Mouse (Mus musculus) small intestine, adult 2 months (tissue): ENCODE data around the gene Rin3.

Source experiments
- CTCF ChIP-seq: fragments of 200-500 bp; IDR thresholded peaks from 2 replicates; pipeline ENCODE4 v1.5.1; 2012; ENCODE audit warnings: low read depth, mild to moderate bottlenecking, control low read depth, inconsistent platforms, low read length, moderate library complexity, mixed read lengths; ENCODE audit not compliant: insufficient replicate concordance, insufficient read length; ENCODE audit errors: extremely low read depth
- POLR2A ChIP-seq: fragments of 200-500 bp; IDR thresholded peaks from 2 replicates; pipeline ENCODE4 v1.6.1; 2012; ENCODE audit warnings: low read depth, mild to moderate bottlenecking, control low read depth, inconsistent platforms, low read length, moderate library complexity

DNA sequence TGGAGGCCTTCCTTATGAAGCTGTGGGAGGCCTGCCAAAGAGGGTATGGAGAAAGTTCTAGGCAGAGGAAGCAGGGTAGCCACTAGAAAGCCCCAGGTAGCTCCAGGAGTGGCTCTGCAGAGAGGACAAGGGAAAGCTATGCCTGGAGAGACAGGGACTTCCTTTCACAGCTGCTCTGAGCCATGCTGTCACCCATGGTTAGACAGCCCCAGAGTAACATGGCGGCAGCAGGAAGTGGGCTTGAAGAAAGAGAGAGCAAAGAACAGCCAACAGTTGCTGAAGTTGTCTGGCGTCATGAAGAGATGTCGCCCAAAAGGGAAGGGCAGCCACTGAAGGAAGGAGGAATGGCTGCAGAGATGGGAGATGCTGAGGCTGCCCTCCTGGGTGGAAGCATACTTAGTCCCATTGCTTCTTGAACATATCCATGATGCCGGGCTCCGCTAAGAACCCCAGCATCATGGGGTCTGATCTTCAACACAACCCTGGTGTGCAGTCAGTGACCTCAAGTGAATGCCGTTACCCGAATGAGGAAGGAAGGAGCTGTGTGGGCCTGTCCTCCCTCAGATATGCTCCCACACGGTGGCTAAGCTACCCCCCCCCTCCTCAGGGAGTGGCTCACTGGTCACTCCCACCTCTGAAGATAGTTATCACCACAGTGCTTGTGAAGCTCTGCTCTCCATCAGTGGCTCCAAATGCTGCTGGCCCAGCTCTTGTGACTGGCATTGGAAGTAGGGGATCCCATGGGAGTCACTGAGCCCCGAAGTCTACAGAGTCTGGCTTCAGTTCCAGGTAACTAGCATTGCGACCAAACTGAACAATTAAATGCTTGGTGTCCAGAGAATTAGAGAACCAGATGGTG is 71.5 kb downstream of the Rin3 start:
- no peak for TF ChIP-seq CTCF
- TF ChIP-seq POLR2A, result no peak
